Mouse (Mus musculus) forebrain, embryonic 16.5 days (tissue): ENCODE results near the gene Gng4. TPM values are rescaled to one million over a fixed set of nuclear protein-coding genes. Genes with fewer than 3 reads are reported as not detected.

ENCODE experiments used
- ATAC-seq: fragments of 200-750 bp; cut with Nextera tagmentation; 2 replicates; pipeline ENCODE4 v1.8.0; 2017; ENCODE audit warnings: mild to moderate bottlenecking, moderate library complexity
- H3K27ac ChIP-seq: fragments of 300-500 bp; sonication (generic); 2 replicates; pipeline ENCODE4 v1.5.1; 2014; ENCODE audit warnings: low read length, control low read depth
- H3K27me3 ChIP-seq: fragments of 300-500 bp; sonication (generic); replicated peaks from 2 replicates; pipeline ENCODE4 v1.6.1; 2014; ENCODE audit warnings: low read length; ENCODE audit not compliant: control insufficient read depth, insufficient read depth
- H3K36me3 ChIP-seq: fragments of 300-500 bp; sonication (generic); 2 replicates; pipeline ENCODE4 v1.6.1; 2014; ENCODE audit not compliant: control insufficient read depth, insufficient read depth
- H3K4me1 ChIP-seq: fragments of 300-500 bp; sonication (generic); replicated peaks from 2 replicates; pipeline ENCODE4 v1.6.1; 2014; ENCODE audit warnings: low read length; ENCODE audit not compliant: control insufficient read depth, insufficient read depth
- H3K4me2 ChIP-seq: fragments of 300-500 bp; sonication (generic); 2 replicates; pipeline ENCODE4 v1.6.1; 2014; ENCODE audit warnings: mild to moderate bottlenecking, low read length, control low read depth
- H3K4me3 ChIP-seq: fragments of 300-500 bp; sonication (generic); replicated peaks from 2 replicates; pipeline ENCODE4 v1.5.1; 2014; ENCODE audit warnings: mild to moderate bottlenecking, low read length, control low read depth
- H3K9ac ChIP-seq: fragments of 300-500 bp; sonication (generic); replicated peaks from 2 replicates; pipeline ENCODE4 v1.6.1; 2014; ENCODE audit warnings: low read depth, low read length, control low read depth
- H3K9me3 ChIP-seq: fragments of 300-500 bp; sonication (generic); 2 replicates; pipeline ENCODE4 v1.6.1; 2016; ENCODE audit warnings: low read length; ENCODE audit not compliant: control insufficient read depth
- WGBS: fragments of 180-500 bp; shearing (Covaris S2); extraction: QIAGEN DNeasy Blood & Tissue Kit; methylation state at CpG from one replicate; pipeline ENCODE4 v1.1.7; 2014; 5-methylcytosine and 5-hydroxymethylcytosine counted together
- polyA plus RNA-seq: library from polyadenylated mRNA; unstranded; fragments of >200 nt; fragmentation: Nextera tagmentation; extraction: Ambion mirVana; gene quantifications from 2 replicates; pipeline ENCODE4 v1.2.1, GENCODE M21; 2015

The Gng4 gene
- polyA plus RNA-seq, 1 experiment from 2014 or later: 39.5 TPM

GRCm38 (mm10) chr13:13835180-13835579 lies 51.3 kb downstream of the Gng4 start:
- Histone ChIP-seq H3K9ac (no peak overlapping the region), H3K27ac (no peak overlapping the region), H3K4me3 (no peak overlapping the region), H3K4me1 (no peaks in the 10 kb centered on the region), H3K27me3 (no peaks in the 10 kb centered on the region), H3K36me3 (no peaks in the 10 kb centered on the region), H3K9me3 (0 out of 2 replicates have a peak, but pooled peaks cover 4% of the 10 kb centered on the region), H3K4me2 (no peak overlapping the region)
- ATAC-seq: no peak
- 66% methylated on average over 2 of the region's 2 CpGs for WGBS

DNA sequence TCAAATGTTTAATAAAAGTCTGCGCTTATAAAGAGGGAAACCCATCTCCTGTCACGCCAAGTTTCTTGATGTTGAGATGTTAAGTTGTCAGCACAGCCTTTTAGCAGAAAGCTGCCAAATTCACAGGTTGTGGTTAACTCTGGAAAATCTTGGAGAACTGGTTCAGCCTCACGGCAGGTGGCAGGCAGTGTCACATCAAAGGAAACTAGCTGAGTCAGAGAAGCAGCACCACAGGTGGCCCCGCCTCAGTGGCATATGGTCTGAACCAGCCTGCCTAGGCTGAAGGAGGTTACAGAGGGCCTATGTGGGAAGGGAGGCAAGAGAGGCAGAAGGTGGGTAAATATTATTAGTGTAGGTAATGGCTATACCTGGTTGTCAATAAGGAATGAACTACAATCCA lies 61.2 kb downstream of the Gng4 start:
- no peaks in the 10 kb centered on the region for H3K27me3 ChIP-seq
- no peak overlapping the region for H3K9ac ChIP-seq
- no peaks in the 10 kb centered on the region for H3K36me3 ChIP-seq
- ATAC-seq: no peak
- no peaks in the 10 kb centered on the region for H3K4me1 ChIP-seq
- no peak overlapping the region for H3K4me3 ChIP-seq
- no peak overlapping the region for H3K4me2 ChIP-seq
- no peak overlapping the region for H3K27ac ChIP-seq
- H3K9me3 ChIP-seq: no peaks in the 10 kb centered on the region
- WGBS: 71% methylated on average over 4 of the region's 4 CpGs

DNA sequence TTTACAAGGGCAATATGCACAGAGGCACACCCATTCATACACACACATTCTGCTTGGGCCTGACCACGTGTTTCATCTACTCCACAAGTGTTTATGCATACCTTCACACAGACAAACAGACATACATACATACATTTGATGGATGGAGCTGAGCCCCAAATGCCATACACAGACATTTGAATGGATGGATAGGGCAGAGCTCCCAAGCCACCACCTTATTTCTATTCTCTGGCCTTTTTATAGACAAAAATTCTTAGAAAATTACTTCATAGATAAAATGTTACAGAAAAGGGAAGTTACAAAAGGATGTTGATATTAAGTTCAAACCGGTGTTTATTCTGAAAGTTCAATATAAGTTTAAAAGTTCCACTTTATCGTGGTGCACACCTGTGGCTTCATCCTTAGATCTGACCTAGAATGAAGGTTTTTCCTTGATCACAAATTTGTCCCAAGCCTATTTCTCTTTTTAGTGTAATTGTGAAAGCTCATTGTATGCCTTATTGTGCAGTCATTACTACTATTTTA lies 63.3 kb downstream of the Gng4 start:
- WGBS: 81% methylated on average over 3 of the region's 3 CpGs

DNA sequence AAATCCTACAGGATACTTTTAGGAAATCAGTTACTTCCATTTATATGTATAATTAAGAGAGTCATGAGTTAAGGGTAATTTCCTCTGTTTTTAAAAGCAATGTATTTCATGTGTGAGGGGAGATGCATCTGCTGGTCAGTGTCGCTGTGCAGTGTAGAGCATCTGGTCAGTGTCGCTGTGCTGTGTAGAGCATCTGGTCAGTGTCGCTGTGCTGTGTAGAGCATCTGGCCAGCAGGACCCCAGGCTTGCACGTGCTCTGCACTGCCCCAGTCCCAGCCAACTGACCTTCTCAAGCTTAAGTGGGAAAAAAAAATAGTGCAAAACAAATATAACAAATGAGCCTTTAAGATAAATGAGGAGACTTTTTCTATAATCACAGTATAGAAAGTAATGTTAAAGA lies 73.3 kb downstream of the Gng4 start:
- no peak for ATAC-seq
- no peaks in the 10 kb centered on the region for H3K9me3 ChIP-seq
- H3K4me3 ChIP-seq: no peak overlapping the region
- no peak overlapping the region for H3K27ac ChIP-seq
- no peaks in the 10 kb centered on the region for H3K4me1 ChIP-seq
- no peaks in the 10 kb centered on the region for H3K36me3 ChIP-seq
- no peak overlapping the region for H3K9ac ChIP-seq
- no peaks in the 10 kb centered on the region for H3K27me3 ChIP-seq
- 80% methylated on average over 4 of the region's 4 CpGs for WGBS
- no peak overlapping the region for H3K4me2 ChIP-seq

More for the DNA sequence above, 63.3 kb downstream of the Gng4 start:
- Histone ChIP-seq H3K4me3 (no peak overlapping the region), H3K4me1 (no peaks in the 10 kb centered on the region), H3K27ac (no peak overlapping the region), H3K36me3 (no peaks in the 10 kb centered on the region), H3K4me2 (no peak overlapping the region), H3K9ac (no peak overlapping the region), H3K9me3 (no peaks in the 10 kb centered on the region), H3K27me3 (no peaks in the 10 kb centered on the region)
- no peak for ATAC-seq

- H3K9ac ChIP-seq: no peak overlapping the region
- no peak overlapping the region for H3K4me2 ChIP-seq
- 57% methylated on average over 11 of the region's 11 CpGs for WGBS
- no peaks in the 10 kb centered on the region for H3K4me1 ChIP-seq
- no peaks in the 10 kb centered on the region for H3K36me3 ChIP-seq
- no peak overlapping the region for H3K4me3 ChIP-seq
- H3K9me3 ChIP-seq: no peaks in the 10 kb centered on the region
- H3K27me3 ChIP-seq: no peaks in the 10 kb centered on the region
- no peak for ATAC-seq
- H3K27ac ChIP-seq: no peak overlapping the region
These were observed 78.5 kb downstream of the Gng4 start for GRCm38 (mm10) chr13:13862346-13862745.

GRCm38 (mm10) chr13:13862941-13863340 lies 79.1 kb downstream of the Gng4 start:
- Histone ChIP-seq H3K27ac (no peak overlapping the region), H3K4me3 (no peak overlapping the region), H3K4me2 (no peak overlapping the region), H3K36me3 (no peaks in the 10 kb centered on the region), H3K9ac (no peak overlapping the region), H3K27me3 (no peaks in the 10 kb centered on the region), H3K4me1 (no peaks in the 10 kb centered on the region), H3K9me3 (no peaks in the 10 kb centered on the region)
- no peak for ATAC-seq
- 60% methylated on average over 6 of the region's 6 CpGs for WGBS

- Histone ChIP-seq H3K4me2 (no peak overlapping the region), H3K27ac (no peak overlapping the region), H3K9ac (no peak overlapping the region), H3K9me3 (no peaks in the 10 kb centered on the region), H3K27me3 (no peaks in the 10 kb centered on the region), H3K36me3 (no peaks in the 10 kb centered on the region), H3K4me3 (no peak overlapping the region), H3K4me1 (no peaks in the 10 kb centered on the region)
- 76% methylated on average over 2 of the region's 2 CpGs for WGBS
- no peak for ATAC-seq
These were observed 82.5 kb downstream of the Gng4 start for GRCm38 (mm10) chr13:13866339-13866738.

DNA sequence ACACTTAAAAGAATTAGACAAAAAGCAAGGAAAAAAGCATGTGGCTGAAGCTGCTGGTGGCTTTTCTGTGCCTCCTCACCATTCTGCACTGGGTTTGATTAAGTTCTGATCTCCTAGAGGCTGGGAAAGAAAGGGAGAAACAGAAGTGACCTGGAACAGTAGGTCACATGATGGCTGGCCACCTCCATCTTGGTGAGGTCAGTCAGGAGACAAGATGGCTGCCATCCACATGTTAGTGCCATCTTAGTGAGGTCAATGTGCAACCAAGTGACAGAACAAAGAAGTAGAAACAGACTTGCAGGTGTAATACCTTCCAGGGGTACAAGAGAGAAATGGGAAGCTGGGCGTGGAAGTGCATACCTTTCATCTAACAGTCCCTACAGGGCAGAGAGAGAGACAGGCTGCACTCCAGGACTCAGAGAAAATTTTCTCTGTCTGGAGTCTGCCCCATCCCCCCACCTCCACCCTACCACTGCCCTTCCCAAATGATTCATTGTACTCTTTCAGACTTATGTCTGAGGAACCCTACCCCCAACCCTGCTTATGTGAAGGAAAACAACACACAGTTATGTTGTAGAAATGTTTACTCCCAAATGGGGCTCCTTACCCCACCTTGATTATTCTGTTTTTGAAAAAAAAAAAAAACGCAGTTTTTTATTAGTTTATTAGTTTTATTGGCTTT lies 83.4 kb downstream of the Gng4 start:
- H3K27ac ChIP-seq: no peak overlapping the region
- no peaks in the 10 kb centered on the region for H3K4me1 ChIP-seq
- ATAC-seq: no peak
- no peak overlapping the region for H3K4me2 ChIP-seq
- no peak overlapping the region for H3K4me3 ChIP-seq
- WGBS: 88% methylated on average over 2 of the region's 2 CpGs
- no peaks in the 10 kb centered on the region for H3K9me3 ChIP-seq
- no peaks in the 10 kb centered on the region for H3K27me3 ChIP-seq
- H3K9ac ChIP-seq: no peak overlapping the region
- no peaks in the 10 kb centered on the region for H3K36me3 ChIP-seq

- no peaks in the 10 kb centered on the region for H3K27me3 ChIP-seq
- no peaks in the 10 kb centered on the region for H3K9me3 ChIP-seq
- H3K36me3 ChIP-seq: no peaks in the 10 kb centered on the region
- ATAC-seq: peak; percentile 93
- 9% methylated on average over 3 of the region's 3 CpGs for WGBS
- H3K4me1 ChIP-seq: no peaks in the 10 kb centered on the region
- no peak overlapping the region for H3K9ac ChIP-seq
- no peak overlapping the region for H3K27ac ChIP-seq
- H3K4me2 ChIP-seq: no peak overlapping the region
- H3K4me3 ChIP-seq: no peak overlapping the region
These were observed 84.1 kb downstream of the Gng4 start for GRCm38 (mm10) chr13:13867922-13868321.
